47 mouse cellular contexts compared by ENCODE assay signal in genomic region chr10:87008215-87008499, GRCm38 (mm10). TPM values are rescaled to one million over a fixed set of nuclear protein-coding genes. Genes with fewer than 3 reads are reported as not detected.
"Had no signal": no experiment of that assay in that cellular context is flagged by ENCODE, and none has a peak within 500 bp of the region (broad histone marks: within the 10 kb centered on the region; RNA-seq: fewer than 3 reads in every experiment).

No protein-coding gene starts in this region.

- H3K4me2 ChIP-seq: heart, embryonic 11.5 days; heart, embryonic 12.5 days; heart, embryonic 13.5 days; heart, embryonic 15.5 days; hindbrain, embryonic 12.5 days; hindbrain, embryonic 13.5 days; hindbrain, embryonic 14.5 days; hindbrain, embryonic 15.5 days; intestine, embryonic 15.5 days; kidney, embryonic 15.5 days had no signal

- ATAC-seq: hindbrain, embryonic 16.5 days; hindbrain, postnatal 0 days; inflammation-experienced regulatory T-cells, adult 6 months; intestine, embryonic 15.5 days; intestine, embryonic 16.5 days; intestine, postnatal 0 days had no signal

- H3K4me3 ChIP-seq: heart, embryonic 10.5 days; heart, embryonic 12.5 days; heart, embryonic 13.5 days; heart, embryonic 15.5 days; hindbrain, embryonic 10.5 days; hindbrain, embryonic 12.5 days; hindbrain, embryonic 13.5 days; hindbrain, embryonic 15.5 days; intestine, embryonic 15.5 days; kidney, embryonic 15.5 days; layer of hippocampus, adult 2 months had no signal

- DNase-seq: heart, postnatal 10 days; heart, postnatal 14 days; heart, postnatal 36 days; heart, postnatal 4 days; kidney, adult 11 months; kidney, adult 18-20 months; kidney, adult 2 months; kidney, adult 8-10 months; kidney, adult 9 months; kidney, postnatal 10 days; kidney, postnatal 14 days; kidney, postnatal 25 days; kidney, postnatal 36 days; kidney, postnatal 4 days; layer of hippocampus, adult 9-11 months; layer of hippocampus, postnatal 36 days had no signal

- H3K4me1 ChIP-seq: heart, embryonic 10.5 days; heart, embryonic 12.5 days; heart, embryonic 13.5 days; heart, embryonic 15.5 days; hindbrain, embryonic 10.5 days; hindbrain, embryonic 12.5 days; hindbrain, embryonic 13.5 days; hindbrain, embryonic 15.5 days; intestine, embryonic 15.5 days; kidney, embryonic 15.5 days had no signal

- H3K27ac ChIP-seq: heart, embryonic 10.5 days; heart, embryonic 13.5 days; heart, embryonic 15.5 days; hindbrain, embryonic 10.5 days; hindbrain, embryonic 12.5 days; hindbrain, embryonic 13.5 days; hindbrain, embryonic 14.5 days; hindbrain, embryonic 15.5 days; hindbrain, postnatal 0 days; intestine, embryonic 15.5 days; kidney, embryonic 15.5 days; kidney, postnatal 0 days; layer of hippocampus, adult 2 months had no signal

- H3K9ac ChIP-seq: heart, embryonic 12.5 days; heart, embryonic 13.5 days; heart, embryonic 15.5 days; hindbrain, embryonic 12.5 days; hindbrain, embryonic 13.5 days; hindbrain, embryonic 14.5 days; hindbrain, embryonic 15.5 days; intestine, embryonic 15.5 days; kidney, embryonic 15.5 days had no signal

- H3K36me3 ChIP-seq: heart, embryonic 10.5 days; heart, embryonic 12.5 days; heart, embryonic 13.5 days; heart, embryonic 15.5 days; hindbrain, embryonic 10.5 days; hindbrain, embryonic 12.5 days; hindbrain, embryonic 13.5 days; hindbrain, embryonic 15.5 days; intestine, embryonic 15.5 days; kidney, embryonic 15.5 days had no signal

- H3K27me3 ChIP-seq: heart, embryonic 15.5 days; hindbrain, embryonic 12.5 days; hindbrain, embryonic 13.5 days; hindbrain, embryonic 15.5 days; intestine, embryonic 15.5 days; kidney, embryonic 15.5 days had no signal

- H3K9me3 ChIP-seq: heart, embryonic 10.5 days; heart, embryonic 12.5 days; heart, embryonic 13.5 days; heart, embryonic 15.5 days; hindbrain, embryonic 10.5 days; hindbrain, embryonic 12.5 days; hindbrain, embryonic 13.5 days; hindbrain, embryonic 15.5 days; intestine, embryonic 15.5 days; kidney, embryonic 15.5 days had no signal

RNA-seq across cellular contexts. Expression of gene 1700113H08Rik, which starts 49.7 kb away (rescaled TPM):
- total RNA-seq: heart, postnatal 25 days; heart, postnatal 36 days; heart, postnatal 4 days; hematopoietic stem cell, adult 5-6 weeks; layer of hippocampus, adult 18-20 months; layer of hippocampus, adult 2 months; layer of hippocampus, adult 8-10 months; layer of hippocampus, postnatal 10 days; layer of hippocampus, postnatal 14 days; layer of hippocampus, postnatal 25 days; layer of hippocampus, postnatal 36 days; left cerebral cortex, adult 18-20 months had no signal
- polyA plus RNA-seq: heart, embryonic 10.5 days; heart, embryonic 12.5 days; heart, embryonic 13.5 days; heart, embryonic 14.5 days; hindbrain, embryonic 14.5 days; inflammation-experienced regulatory T-cells, adult 6 months; intestine, embryonic 15.5 days; kidney, adult 2 months; kidney, embryonic 14.5 days; kidney, embryonic 15.5 days; kidney, embryonic 16.5 days; kidney, postnatal 0 days; large intestine, adult 2 months had no signal
